Mouse (Mus musculus): ENCODE results near the gene Bicdl2. TPM values are rescaled to one million over a fixed set of nuclear protein-coding genes. Genes with fewer than 3 reads are reported as not detected.
A peak's percentile ranks its signal among the peaks of the same experiment; 100 is the strongest.

The Bicdl2 gene
- total and polyA plus RNA-seq, 3 experiments = 0.08 to 0.17 TPM; not detected in 1

DNA sequence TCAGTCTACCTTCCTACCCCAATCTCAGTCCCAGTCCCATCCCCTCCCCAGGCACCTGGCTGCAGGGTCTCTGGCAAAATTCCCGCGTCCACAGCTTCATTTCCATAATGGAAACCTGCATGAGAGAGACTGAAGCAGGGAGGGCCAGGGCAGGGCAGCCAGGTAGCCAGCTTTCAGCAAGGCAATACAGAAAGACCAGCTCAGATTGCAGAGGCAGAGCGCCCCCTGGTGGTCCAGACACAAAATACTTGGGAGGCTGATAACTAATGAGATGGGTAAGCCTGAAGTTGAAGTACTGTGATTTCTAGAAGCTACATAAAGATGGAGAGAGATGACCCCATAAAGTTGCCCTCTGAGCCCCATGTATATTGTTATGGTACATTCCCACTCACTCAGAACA, 45.9 kb downstream of the Bicdl2 start:
- H3K79me2 ChIP-seq (ENCODE audit: control insufficient read depth, insufficient read depth, low read length, poor library complexity) = no peaks in the 10 kb centered on the region
- H3K4me3 ChIP-seq (ENCODE audit: control insufficient read depth in 1 of 2, insufficient read depth in 1 of 2, low read depth in 2 of 2, low read length in 2 of 2) = no peak overlapping the region
- no peaks in the 10 kb centered on the region for H3K9me3 ChIP-seq (replicated peaks; ENCODE audit: insufficient read depth, low read length)
- peaks cover 7 to 13% of the 10 kb centered on the region in 2 experiments for H3K27me3 ChIP-seq (ENCODE audit: control insufficient read depth in 1 of 2, insufficient read depth in 2 of 2, low read length in 2 of 2)
- no peaks in the 10 kb centered on the region for H3K4me1 ChIP-seq (ENCODE audit: control insufficient read depth in 1 of 2, insufficient read depth in 2 of 2, low read length in 2 of 2)
- no peaks in the 10 kb centered on the region for H3K36me3 ChIP-seq (ENCODE audit: control insufficient read depth in 1 of 2, insufficient read depth in 2 of 2, low read length in 2 of 2)
- peak; percentile 90 for TF ChIP-seq RAD21 (IDR thresholded peaks at IDR 0.05; ENCODE audit: low read depth, low read length)
- TF ChIP-seq ZNF384 (IDR thresholded peaks at IDR 0.05; ENCODE audit: low read depth, low read length) = peak; percentile 33; the same call in 1 of the 2 replicates
- TF ChIP-seq SMC3 (IDR thresholded peaks at IDR 0.05; ENCODE audit: low read depth, low read length) = peak; percentile 78
- TF ChIP-seq MAFK (IDR thresholded peaks at IDR 0.05; ENCODE audit: borderline replicate concordance, low read depth, low read length) = no peak
- TF ChIP-seq CTCF (IDR thresholded peaks at IDR 0.05 in 2 of 3, conservative IDR thresholded peaks at IDR 0.05 in 1 of 3; ENCODE audit: control insufficient read depth in 1 of 3, insufficient read depth in 1 of 3, low read depth in 2 of 3, low read length in 3 of 3, poor library complexity in 1 of 3, severe bottlenecking in 1 of 3) = peak; percentile 89 to 95 (median 93)
- TF ChIP-seq POLR2AphosphoS2 (IDR thresholded peaks at IDR 0.05; ENCODE audit: low read length) = no peak
- no peak for TF ChIP-seq ZMIZ1 (IDR thresholded peaks at IDR 0.05; ENCODE audit: low read depth, low read length)
- peak; percentile 82 for TF ChIP-seq ZC3H11A (IDR thresholded peaks at IDR 0.05; ENCODE audit: low read depth, low read length)
- no peak for TF ChIP-seq HCFC1 (IDR thresholded peaks at IDR 0.05; ENCODE audit: low read depth, low read length)
- TF ChIP-seq ZKSCAN1 (IDR thresholded peaks at IDR 0.05; ENCODE audit: low read depth, low read length) = no peak
- TF ChIP-seq TBP (IDR thresholded peaks at IDR 0.05; ENCODE audit: low read depth, low read length) = 0 out of 2 replicates have a peak, but pooled peaks have one; percentile 22
- peak; percentile 79 for DNase-seq (ENCODE audit: low read depth, low spot score)
- H3K9ac ChIP-seq (ENCODE audit: control insufficient read depth, low read depth, low read length, poor library complexity, severe bottlenecking) = no peak overlapping the region
- no peak overlapping the region for H3K27ac ChIP-seq (ENCODE audit: control insufficient read depth, low read depth, low read length)

DNA sequence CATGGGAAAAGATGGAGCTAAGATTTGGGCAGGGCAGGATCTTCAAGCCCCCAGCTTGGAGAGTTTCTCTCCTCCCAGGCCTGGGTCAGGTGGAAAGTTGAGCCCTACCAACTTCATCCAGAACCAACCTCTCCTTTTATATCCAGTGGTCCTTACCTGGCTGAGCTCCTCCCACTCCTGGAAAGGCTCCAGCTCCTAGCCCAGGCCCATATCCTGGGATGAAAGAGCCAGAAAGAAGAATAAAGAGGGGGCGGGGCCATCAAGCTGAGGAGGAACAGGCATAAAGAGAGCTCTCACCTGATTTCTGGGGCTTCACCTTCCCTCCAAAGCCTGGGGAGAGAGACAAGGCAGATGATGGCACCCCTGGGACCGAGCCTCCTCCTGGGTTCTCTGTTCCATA, 56.7 kb downstream of the Bicdl2 start:
- H3K36me3 ChIP-seq (ENCODE audit: control insufficient read depth in 1 of 2, insufficient read depth in 2 of 2, low read length in 2 of 2) = no peaks in the 10 kb centered on the region
- no peaks in the 10 kb centered on the region for H3K79me2 ChIP-seq (ENCODE audit: control insufficient read depth, insufficient read depth, low read length, poor library complexity)
- TF ChIP-seq SMC3 (IDR thresholded peaks at IDR 0.05; ENCODE audit: low read depth, low read length) (no peak), GABPA (IDR thresholded peaks at IDR 0.05; ENCODE audit: low read depth, low read length) (no peak), MAX (IDR thresholded peaks at IDR 0.05; ENCODE audit: low read length) (no peak)
- no peaks in the 10 kb centered on the region for H3K9me3 ChIP-seq (replicated peaks; ENCODE audit: insufficient read depth, low read length)
- H3K4me1 ChIP-seq (ENCODE audit: control insufficient read depth in 1 of 2, insufficient read depth in 2 of 2, low read length in 2 of 2) = no peaks in the 10 kb centered on the region
- H3K4me3 ChIP-seq (ENCODE audit: control insufficient read depth in 1 of 2, insufficient read depth in 1 of 2, low read depth in 2 of 2, low read length in 2 of 2) = no peak overlapping the region
- no peak overlapping the region for H3K27ac ChIP-seq (ENCODE audit: control insufficient read depth, low read depth, low read length)
- DNase-seq (ENCODE audit: low read depth, low spot score) = no peak
- peaks cover 11 to 12% of the 10 kb centered on the region in 2 experiments for H3K27me3 ChIP-seq (ENCODE audit: control insufficient read depth in 1 of 2, insufficient read depth in 2 of 2, low read length in 2 of 2)
- H3K9ac ChIP-seq (ENCODE audit: control insufficient read depth, low read depth, low read length, poor library complexity, severe bottlenecking) = no peak overlapping the region

Other genes with a start within 250 kb of the Bicdl2 start
- gene Vmn2r117, start 180.8 kb upstream of the Bicdl2 start, total RNA-seq (2012; rRNA removed) = not detected in 2 replicates
- gene Vmn2r117, start 180.8 kb upstream of the Bicdl2 start, polyA plus RNA-seq (2012; ENCODE audit: insufficient read depth in 1 of 2, insufficient read length in 2 of 2, low read depth in 1 of 2, low replicate concordance in 2 of 2, missing spikeins in 1 of 2) = not detected
- gene Zfp213, start 96.3 kb upstream of the Bicdl2 start, total RNA-seq (2012; rRNA removed) = 3.4 and 3.8 TPM in 2 replicates
- 1 to 10 TPM in 1 of 2 experiments, not detected in 1; 3.0 TPM for gene Zfp213, start 96.3 kb upstream of the Bicdl2 start, polyA plus RNA-seq (2012; ENCODE audit: insufficient read depth in 1 of 2, insufficient read length in 2 of 2, low read depth in 1 of 2, low replicate concordance in 2 of 2, missing spikeins in 1 of 2)
- gene Zfp13, start 61.0 kb upstream of the Bicdl2 start, total RNA-seq (2012; rRNA removed) = 0.08 and 0.16 TPM in 2 replicates
- gene Zfp13, start 61.0 kb upstream of the Bicdl2 start, polyA plus RNA-seq (2012; ENCODE audit: insufficient read depth in 1 of 2, insufficient read length in 2 of 2, low read depth in 1 of 2, low replicate concordance in 2 of 2, missing spikeins in 1 of 2) = under 1 TPM in 1 of 2 experiments, not detected in 1; 0.38 TPM
- gene Zscan10, start 59.6 kb upstream of the Bicdl2 start, total RNA-seq (2012; rRNA removed) = not detected in 2 replicates
- gene Zscan10, start 59.6 kb upstream of the Bicdl2 start, polyA plus RNA-seq (2012; ENCODE audit: insufficient read depth in 1 of 2, insufficient read length in 2 of 2, low read depth in 1 of 2, low replicate concordance in 2 of 2, missing spikeins in 1 of 2) = under 1 TPM in 1 of 2 experiments, not detected in 1; 0.08 TPM
- 0.03 TPM in 1 of 2 replicates, not detected in the other for gene Mmp25, start 15.2 kb upstream of the Bicdl2 start, total RNA-seq (2012; rRNA removed)
- under 1 TPM in 1 of 2 experiments, not detected in 1; 0.01 TPM for gene Mmp25, start 15.2 kb upstream of the Bicdl2 start, polyA plus RNA-seq (2012; ENCODE audit: insufficient read depth in 1 of 2, insufficient read length in 2 of 2, low read depth in 1 of 2, low replicate concordance in 2 of 2, missing spikeins in 1 of 2)
- 11.0 and 15.6 TPM in 2 replicates for gene Hcfc1r1, start 13.1 kb downstream of the Bicdl2 start, total RNA-seq (2012; rRNA removed)
- gene Hcfc1r1, start 13.1 kb downstream of the Bicdl2 start, polyA plus RNA-seq (2012; ENCODE audit: insufficient read depth in 1 of 2, insufficient read length in 2 of 2, low read depth in 1 of 2, low replicate concordance in 2 of 2, missing spikeins in 1 of 2) = 10 to 100 TPM in 1 of 2 experiments, not detected in 1; 81.6 TPM
- gene Thoc6, start 13.4 kb downstream of the Bicdl2 start, total RNA-seq (2012; rRNA removed) = 26.4 and 36.9 TPM in 2 replicates
- gene Thoc6, start 13.4 kb downstream of the Bicdl2 start, polyA plus RNA-seq (2012; ENCODE audit: insufficient read depth in 1 of 2, insufficient read length in 2 of 2, low read depth in 1 of 2, low replicate concordance in 2 of 2, missing spikeins in 1 of 2) = 10 to 100 TPM in 1 of 2 experiments, not detected in 1; 62.9 TPM
- gene Tnfrsf12a, start 17.0 kb downstream of the Bicdl2 start, total RNA-seq (2012; rRNA removed) = 15.4 and 18.8 TPM in 2 replicates
- gene Tnfrsf12a, start 17.0 kb downstream of the Bicdl2 start, polyA plus RNA-seq (2012; ENCODE audit: insufficient read depth in 1 of 2, insufficient read length in 2 of 2, low read depth in 1 of 2, low replicate concordance in 2 of 2, missing spikeins in 1 of 2) = 10 to 100 TPM in 1 of 2 experiments, not detected in 1; 14.7 TPM
- not detected in 2 replicates for gene Cldn6, start 18.7 kb downstream of the Bicdl2 start, total RNA-seq (2012; rRNA removed)
- not detected for gene Cldn6, start 18.7 kb downstream of the Bicdl2 start, polyA plus RNA-seq (2012; ENCODE audit: insufficient read depth in 1 of 2, insufficient read length in 2 of 2, low read depth in 1 of 2, low replicate concordance in 2 of 2, missing spikeins in 1 of 2)
- gene Cldn9, start 23.5 kb downstream of the Bicdl2 start, total RNA-seq (2012; rRNA removed) = 0.19 and 0.26 TPM in 2 replicates
- under 1 TPM in 1 of 2 experiments, not detected in 1; 0.18 TPM for gene Cldn9, start 23.5 kb downstream of the Bicdl2 start, polyA plus RNA-seq (2012; ENCODE audit: insufficient read depth in 1 of 2, insufficient read length in 2 of 2, low read depth in 1 of 2, low replicate concordance in 2 of 2, missing spikeins in 1 of 2)
- not detected in 2 replicates for gene 1520401A03Rik, start 62.3 kb downstream of the Bicdl2 start, total RNA-seq (2012; rRNA removed)
- gene 1520401A03Rik, start 62.3 kb downstream of the Bicdl2 start, polyA plus RNA-seq (2012; ENCODE audit: insufficient read depth in 1 of 2, insufficient read length in 2 of 2, low read depth in 1 of 2, low replicate concordance in 2 of 2, missing spikeins in 1 of 2) = not detected
- gene Pkmyt1, start 65.8 kb downstream of the Bicdl2 start, total RNA-seq (2012; rRNA removed) = 15.8 and 16.6 TPM in 2 replicates
- 10 to 100 TPM in 1 of 2 experiments, not detected in 1; 49.8 TPM for gene Pkmyt1, start 65.8 kb downstream of the Bicdl2 start, polyA plus RNA-seq (2012; ENCODE audit: insufficient read depth in 1 of 2, insufficient read length in 2 of 2, low read depth in 1 of 2, low replicate concordance in 2 of 2, missing spikeins in 1 of 2)
- gene Paqr4, start 80.4 kb downstream of the Bicdl2 start, total RNA-seq (2012; rRNA removed) = 5.2 and 6.5 TPM in 2 replicates
- gene Paqr4, start 80.4 kb downstream of the Bicdl2 start, polyA plus RNA-seq (2012; ENCODE audit: insufficient read depth in 1 of 2, insufficient read length in 2 of 2, low read depth in 1 of 2, low replicate concordance in 2 of 2, missing spikeins in 1 of 2) = 10 to 100 TPM in 1 of 2 experiments, not detected in 1; 10.7 TPM
- 0.10 TPM in 1 of 2 replicates, not detected in the other for gene Kremen2, start 85.3 kb downstream of the Bicdl2 start, total RNA-seq (2012; rRNA removed)
- gene Kremen2, start 85.3 kb downstream of the Bicdl2 start, polyA plus RNA-seq (2012; ENCODE audit: insufficient read depth in 1 of 2, insufficient read length in 2 of 2, low read depth in 1 of 2, low replicate concordance in 2 of 2, missing spikeins in 1 of 2) = under 1 TPM in 1 of 2 experiments, not detected in 1; 0.11 TPM
- gene Flywch1, start 111.1 kb downstream of the Bicdl2 start, total RNA-seq (2012; rRNA removed) = 14.8 and 15.3 TPM in 2 replicates
- gene Flywch1, start 111.1 kb downstream of the Bicdl2 start, polyA plus RNA-seq (2012; ENCODE audit: insufficient read depth in 1 of 2, insufficient read length in 2 of 2, low read depth in 1 of 2, low replicate concordance in 2 of 2, missing spikeins in 1 of 2) = 10 to 100 TPM in 1 of 2 experiments, not detected in 1; 29.7 TPM
- 0.62 and 0.69 TPM in 2 replicates for gene Flywch2, start 125.6 kb downstream of the Bicdl2 start, total RNA-seq (2012; rRNA removed)
- 1 to 10 TPM in 1 of 2 experiments, not detected in 1; 6.2 TPM for gene Flywch2, start 125.6 kb downstream of the Bicdl2 start, polyA plus RNA-seq (2012; ENCODE audit: insufficient read depth in 1 of 2, insufficient read length in 2 of 2, low read depth in 1 of 2, low replicate concordance in 2 of 2, missing spikeins in 1 of 2)
- gene Srrm2, start 130.0 kb downstream of the Bicdl2 start, total RNA-seq (2012; rRNA removed) = 56.2 and 68.9 TPM in 2 replicates
- 100 to 1,000 TPM; 505 to 988 TPM for gene Srrm2, start 130.0 kb downstream of the Bicdl2 start, polyA plus RNA-seq (2012; ENCODE audit: insufficient read depth in 1 of 2, insufficient read length in 2 of 2, low read depth in 1 of 2, low replicate concordance in 2 of 2, missing spikeins in 1 of 2)
- gene Elob, start 168.6 kb downstream of the Bicdl2 start, total RNA-seq (2012; rRNA removed) = 453 and 486 TPM in 2 replicates
- gene Elob, start 168.6 kb downstream of the Bicdl2 start, polyA plus RNA-seq (2012; ENCODE audit: insufficient read depth in 1 of 2, insufficient read length in 2 of 2, low read depth in 1 of 2, low replicate concordance in 2 of 2, missing spikeins in 1 of 2) = 100 to 1,000 TPM in 1 of 2 experiments, not detected in 1; 609 TPM
- gene Prss33, start 175.6 kb downstream of the Bicdl2 start, total RNA-seq (2012; rRNA removed) = 0.08 and 0.42 TPM in 2 replicates
- gene Prss33, start 175.6 kb downstream of the Bicdl2 start, polyA plus RNA-seq (2012; ENCODE audit: insufficient read depth in 1 of 2, insufficient read length in 2 of 2, low read depth in 1 of 2, low replicate concordance in 2 of 2, missing spikeins in 1 of 2) = 1 to 10 TPM in 1 of 2 experiments, not detected in 1; 1.0 TPM
- not detected in 2 replicates for gene Prss32, start 183.3 kb downstream of the Bicdl2 start, total RNA-seq (2012; rRNA removed)
- gene Prss32, start 183.3 kb downstream of the Bicdl2 start, polyA plus RNA-seq (2012; ENCODE audit: insufficient read depth in 1 of 2, insufficient read length in 2 of 2, low read depth in 1 of 2, low replicate concordance in 2 of 2, missing spikeins in 1 of 2) = under 1 TPM in 1 of 2 experiments, not detected in 1; 0.71 TPM
- gene Prss41, start 183.7 kb downstream of the Bicdl2 start, total RNA-seq (2012; rRNA removed) = 2.6 and 3.4 TPM in 2 replicates
- 10 to 100 TPM in 1 of 2 experiments, not detected in 1; 12.8 TPM for gene Prss41, start 183.7 kb downstream of the Bicdl2 start, polyA plus RNA-seq (2012; ENCODE audit: insufficient read depth in 1 of 2, insufficient read length in 2 of 2, low read depth in 1 of 2, low replicate concordance in 2 of 2, missing spikeins in 1 of 2)
- gene Prss21, start 207.6 kb downstream of the Bicdl2 start, total RNA-seq (2012; rRNA removed) = not detected in 2 replicates
- gene Prss21, start 207.6 kb downstream of the Bicdl2 start, polyA plus RNA-seq (2012; ENCODE audit: insufficient read depth in 1 of 2, insufficient read length in 2 of 2, low read depth in 1 of 2, low replicate concordance in 2 of 2, missing spikeins in 1 of 2) = not detected
- not detected in 2 replicates for gene Dcpp1, start 220.4 kb downstream of the Bicdl2 start, total RNA-seq (2012; rRNA removed)
- gene Dcpp1, start 220.4 kb downstream of the Bicdl2 start, polyA plus RNA-seq (2012; ENCODE audit: insufficient read depth in 1 of 2, insufficient read length in 2 of 2, low read depth in 1 of 2, low replicate concordance in 2 of 2, missing spikeins in 1 of 2) = not detected
- not detected in 2 replicates for gene Dcpp2, start 220.4 kb downstream of the Bicdl2 start, total RNA-seq (2012; rRNA removed)
- not detected for gene Dcpp2, start 220.4 kb downstream of the Bicdl2 start, polyA plus RNA-seq (2012; ENCODE audit: insufficient read depth in 1 of 2, insufficient read length in 2 of 2, low read depth in 1 of 2, low replicate concordance in 2 of 2, missing spikeins in 1 of 2)